Mouse (Mus musculus): Measurements from ENCODE around the gene Col1a2.
A peak's percentile ranks its signal among the peaks of the same experiment; 100 is the strongest.

Col1a2 gene

GRCm38 (mm10) chr6:4504603-4505131, at the start of gene Col1a2:
Col1a2 (plus strand) TSS chr6:4504814.
- DNase-seq (ENCODE audit: low spot score): no peak

GRCm38 (mm10) chr6:4455518-4455917, 49.1 kb upstream of the Col1a2 start:
- no peak for DNase-seq (ENCODE audit: low spot score)

- peak; percentile 68 for DNase-seq (ENCODE audit: low spot score)
These were observed 48.5 kb upstream of the Col1a2 start for GRCm38 (mm10) chr6:4455961-4456617.

- no peak for DNase-seq (ENCODE audit: low spot score)
These were observed 47.7 kb upstream of the Col1a2 start for GRCm38 (mm10) chr6:4456691-4457447.

- DNase-seq (ENCODE audit: low spot score): peak; percentile 32
These were observed 47.0 kb upstream of the Col1a2 start for GRCm38 (mm10) chr6:4457555-4457996.

- no peak for DNase-seq (ENCODE audit: low spot score)
These were observed 39.3 kb upstream of the Col1a2 start for GRCm38 (mm10) chr6:4465320-4465719.

- no peak for DNase-seq (ENCODE audit: low spot score)
These were observed 21.1 kb upstream of the Col1a2 start for GRCm38 (mm10) chr6:4483577-4483936.

- DNase-seq (ENCODE audit: low spot score): no peak
These were observed 20.5 kb upstream of the Col1a2 start for GRCm38 (mm10) chr6:4483937-4484601.

- no peak for DNase-seq (ENCODE audit: low spot score)
These were observed 16.3 kb upstream of the Col1a2 start for GRCm38 (mm10) chr6:4488349-4488748.

- no peak for DNase-seq (ENCODE audit: low spot score)
These were observed 15.6 kb upstream of the Col1a2 start for GRCm38 (mm10) chr6:4488966-4489365.

GRCm38 (mm10) chr6:4489366-4490245, 15.0 kb upstream of the Col1a2 start:
- DNase-seq (ENCODE audit: low spot score): no peak

- DNase-seq (ENCODE audit: low spot score): no peak
These were observed 10.9 kb upstream of the Col1a2 start for GRCm38 (mm10) chr6:4493666-4494065.

- DNase-seq (ENCODE audit: low spot score): no peak
These were observed 8.2 kb upstream of the Col1a2 start for GRCm38 (mm10) chr6:4496428-4496827.

GRCm38 (mm10) chr6:4503106-4503505, 1.5 kb upstream of the Col1a2 start:
- DNase-seq (ENCODE audit: low spot score): no peak

GRCm38 (mm10) chr6:4505158-4505997, 764 bp downstream of the Col1a2 start:
- peak; percentile 38 for DNase-seq (ENCODE audit: low spot score)

- DNase-seq (ENCODE audit: low spot score): peak; percentile 77
These were observed 1.5 kb downstream of the Col1a2 start for GRCm38 (mm10) chr6:4506106-4506505.

- DNase-seq (ENCODE audit: low spot score): no peak
These were observed 2.2 kb downstream of the Col1a2 start for GRCm38 (mm10) chr6:4506791-4507190.

- DNase-seq (ENCODE audit: low spot score): no peak
These were observed 2.7 kb downstream of the Col1a2 start for GRCm38 (mm10) chr6:4507323-4507722.

GRCm38 (mm10) chr6:4508279-4508678, 3.7 kb downstream of the Col1a2 start:
- DNase-seq (ENCODE audit: low spot score): no peak

GRCm38 (mm10) chr6:4509395-4509794, 4.8 kb downstream of the Col1a2 start:
- no peak for DNase-seq (ENCODE audit: low spot score)

GRCm38 (mm10) chr6:4514671-4515070, 10.1 kb downstream of the Col1a2 start:
- no peak for DNase-seq (ENCODE audit: low spot score)

All from retina, embryonic 14.5 days (tissue).